Mouse (Mus musculus) neural tube, embryonic 14.5 days (tissue): ENCODE results near the gene Rxra. TPM values are rescaled to one million over a fixed set of nuclear protein-coding genes. Genes with fewer than 3 reads are reported as not detected.

Experiments used
- ATAC-seq: fragments of 200-750 bp; cut with Nextera tagmentation; 2 replicates; pipeline ENCODE4 v1.8.0; 2017; ENCODE audit warnings: low read depth, mild to moderate bottlenecking, moderate TSS enrichment, moderate library complexity
- H3K27ac ChIP-seq: fragments of 300-500 bp; sonication (generic); 2 replicates; pipeline ENCODE4 v1.5.1; 2014; ENCODE audit warnings: low read depth, mild to moderate bottlenecking, control low read depth, low read length, moderate library complexity, mixed read lengths
- H3K27me3 ChIP-seq: fragments of 300-500 bp; sonication (generic); 2 replicates; pipeline ENCODE4 v1.6.1; 2014; ENCODE audit warnings: low read length; ENCODE audit not compliant: control insufficient read depth, insufficient read depth
- H3K36me3 ChIP-seq: fragments of 300-500 bp; sonication (generic); 2 replicates; pipeline ENCODE4 v1.6.1; 2014; ENCODE audit warnings: low read length, mixed read lengths; ENCODE audit not compliant: control insufficient read depth, insufficient read depth
- H3K4me1 ChIP-seq: fragments of 300-500 bp; sonication (generic); 2 replicates; pipeline ENCODE4 v1.6.1; 2014; ENCODE audit warnings: low read length; ENCODE audit not compliant: control insufficient read depth, insufficient read depth
- H3K4me2 ChIP-seq: fragments of 300-500 bp; sonication (generic); 2 replicates; pipeline ENCODE4 v1.6.1; 2014; ENCODE audit warnings: mild to moderate bottlenecking, low read depth, low read length, control low read depth
- H3K4me3 ChIP-seq: fragments of 300-500 bp; sonication (generic); 2 replicates; pipeline ENCODE4 v1.5.1; 2014; ENCODE audit warnings: low read depth, low read length, control low read depth, mixed read lengths
- H3K9ac ChIP-seq: fragments of 300-500 bp; sonication (generic); replicated peaks from 2 replicates; pipeline ENCODE4 v1.6.1; 2014; ENCODE audit warnings: low read depth, mild to moderate bottlenecking, control low read depth, low read length, mixed read lengths
- H3K9me3 ChIP-seq: fragments of 300-500 bp; sonication (generic); 2 replicates; pipeline ENCODE4 v1.6.1; 2016; ENCODE audit warnings: low read length; ENCODE audit not compliant: control insufficient read depth
- WGBS: fragments of 180-500 bp; shearing (Covaris S2); extraction: QIAGEN DNeasy Blood & Tissue Kit; methylation state at CpG from one replicate; pipeline ENCODE4 v1.1.7; 2014; 5-methylcytosine and 5-hydroxymethylcytosine counted together
- polyA plus RNA-seq: library from polyadenylated mRNA; unstranded; fragments of >200 nt; fragmentation: Nextera tagmentation; extraction: Ambion mirVana; gene quantifications from 2 replicates; pipeline ENCODE4 v1.2.1, GENCODE M21; 2014

Rxra gene
- polyA plus RNA-seq, 1 experiment from 2014 or later, result 1.6 TPM

- Histone ChIP-seq H3K27me3 (no peaks in the 10 kb centered on the region), H3K9me3 (no peaks in the 10 kb centered on the region), H3K4me2 (no peak overlapping the region), H3K36me3 (no peaks in the 10 kb centered on the region), H3K9ac (no peak overlapping the region), H3K4me3 (no peak overlapping the region), H3K4me1 (peaks cover 8% of the 10 kb centered on the region; the same call in 1 of the 2 replicates), H3K27ac (no peak overlapping the region)
- ATAC-seq, result no peak
- 84% methylated on average over 6 of the region's 6 CpGs for WGBS
Observed at GRCm38 (mm10) chr2:27665284-27665683, 11.0 kb upstream of the Rxra start.

GRCm38 (mm10) chr2:27666719-27667118, 9.5 kb upstream of the Rxra start:
- Histone ChIP-seq H3K36me3 (no peaks in the 10 kb centered on the region), H3K9ac (no peak overlapping the region), H3K4me2 (no peak overlapping the region), H3K27ac (no peak overlapping the region; the same call in 1 of the 2 replicates), H3K4me3 (no peak overlapping the region), H3K9me3 (no peaks in the 10 kb centered on the region), H3K27me3 (no peaks in the 10 kb centered on the region), H3K4me1 (peaks cover 13% of the 10 kb centered on the region)
- WGBS, result 38% methylated on average over 4 of the region's 4 CpGs
- no peak for ATAC-seq

- Histone ChIP-seq H3K4me2 (no peak overlapping the region), H3K4me3 (no peak overlapping the region), H3K4me1 (peaks cover 22% of the 10 kb centered on the region), H3K9me3 (no peaks in the 10 kb centered on the region), H3K27me3 (no peaks in the 10 kb centered on the region), H3K9ac (no peak overlapping the region), H3K36me3 (no peaks in the 10 kb centered on the region), H3K27ac (no peak overlapping the region)
- no peak for ATAC-seq
- WGBS, result 69% methylated on average over 4 of the region's 4 CpGs
Observed at GRCm38 (mm10) chr2:27667677-27668076, 8.6 kb upstream of the Rxra start.

GRCm38 (mm10) chr2:27670746-27671145, 5.5 kb upstream of the Rxra start:
- H3K27me3 ChIP-seq, result no peaks in the 10 kb centered on the region
- no peaks in the 10 kb centered on the region for H3K9me3 ChIP-seq
- 21% methylated on average over 5 of the region's 5 CpGs for WGBS
- ATAC-seq, result no peak
- no peak overlapping the region for H3K27ac ChIP-seq
- no peak overlapping the region for H3K4me3 ChIP-seq
- no peak overlapping the region for H3K4me2 ChIP-seq
- no peaks in the 10 kb centered on the region for H3K36me3 ChIP-seq
- H3K4me1 ChIP-seq, result peaks cover 23% of the 10 kb centered on the region
- no peak overlapping the region for H3K9ac ChIP-seq

- Histone ChIP-seq H3K36me3 (no peaks in the 10 kb centered on the region), H3K9ac (no peak overlapping the region; the same call in 1 of the 2 replicates), H3K27me3 (no peaks in the 10 kb centered on the region), H3K9me3 (no peaks in the 10 kb centered on the region), H3K27ac (peak overlapping the region; percentile 1; the same call in 1 of the 2 replicates), H3K4me3 (no peak overlapping the region), H3K4me2 (no peak overlapping the region; the same call in 1 of the 2 replicates), H3K4me1 (peaks cover 25% of the 10 kb centered on the region)
- 5% methylated on average over 3 of the region's 3 CpGs for WGBS
- peak; percentile 65 for ATAC-seq
Observed at GRCm38 (mm10) chr2:27671633-27672091, 4.6 kb upstream of the Rxra start.

- Histone ChIP-seq H3K27me3 (peaks cover 3% of the 10 kb centered on the region; the same call in 1 of the 2 replicates), H3K9me3 (no peaks in the 10 kb centered on the region), H3K4me3 (peak overlapping the region; percentile 76), H3K27ac (peak overlapping the region; percentile 70), H3K36me3 (no peaks in the 10 kb centered on the region), H3K9ac (peak overlapping the region; percentile 84), H3K4me1 (peaks cover 47% of the 10 kb centered on the region), H3K4me2 (peak overlapping the region; percentile 98)
- WGBS, result under 1% methylated on average over 73 of the region's 106 CpGs
- ATAC-seq, result peak; percentile 6; the same call in 1 of the 2 replicates
Observed at GRCm38 (mm10) chr2:27676478-27677325, 462 bp downstream of the Rxra start.

- H3K27ac ChIP-seq, result peak overlapping the region; percentile 73
- peak overlapping the region; percentile 98 for H3K4me2 ChIP-seq
- H3K27me3 ChIP-seq, result peaks cover 3% of the 10 kb centered on the region; the same call in 1 of the 2 replicates
- no peaks in the 10 kb centered on the region for H3K36me3 ChIP-seq
- H3K4me3 ChIP-seq, result peak overlapping the region; percentile 76
- peak; percentile 18; the same call in 1 of the 2 replicates for ATAC-seq
- peaks cover 46% of the 10 kb centered on the region for H3K4me1 ChIP-seq
- H3K9ac ChIP-seq, result peak overlapping the region; percentile 84
- no peaks in the 10 kb centered on the region for H3K9me3 ChIP-seq
- under 1% methylated on average over 50 of the region's 77 CpGs for WGBS
Observed at GRCm38 (mm10) chr2:27677411-27678310, 1.4 kb downstream of the Rxra start.

- WGBS, result 21% methylated on average over 4 of the region's 4 CpGs
- no peak overlapping the region; the same call in 1 of the 2 replicates for H3K27ac ChIP-seq
- H3K4me1 ChIP-seq, result peaks cover 50% of the 10 kb centered on the region
Observed at GRCm38 (mm10) chr2:27678331-27678730, 2.1 kb downstream of the Rxra start.

More at GRCm38 (mm10) chr2:27678331-27678730, 2.1 kb downstream of the Rxra start:
- Histone ChIP-seq H3K9me3 (no peaks in the 10 kb centered on the region), H3K36me3 (no peaks in the 10 kb centered on the region), H3K9ac (peak overlapping the region; percentile 84), H3K27me3 (peaks cover 3% of the 10 kb centered on the region; the same call in 1 of the 2 replicates), H3K4me3 (peak overlapping the region; percentile 76), H3K4me2 (peak overlapping the region; percentile 98)
- no peak for ATAC-seq
